Mouse (Mus musculus): Measurements from ENCODE around the gene Fmnl2. TPM values are rescaled to one million over a fixed set of nuclear protein-coding genes. Genes with fewer than 3 reads are reported as not detected.

The Fmnl2 gene
- polyA plus RNA-seq, 1 experiment from 2014 or later = 3.3 TPM

DNA sequence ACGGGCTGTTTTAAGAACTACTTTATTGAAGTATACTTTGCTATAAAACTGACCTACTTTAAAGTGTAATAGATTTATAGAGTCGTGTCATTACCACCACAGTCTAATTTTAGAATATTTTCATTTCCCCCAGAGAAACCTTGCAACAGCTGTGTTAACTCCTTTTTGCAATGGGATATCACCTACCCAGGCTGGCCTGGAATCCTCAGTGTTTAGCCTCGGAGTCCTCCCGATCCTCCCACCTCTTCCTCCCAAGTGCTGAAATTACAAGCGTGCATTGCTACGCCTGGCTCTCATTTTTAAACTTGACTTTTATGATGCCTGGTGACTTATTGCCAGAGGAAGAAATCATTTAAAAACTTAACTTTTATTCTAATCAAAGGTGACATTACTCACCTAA, 78.2 kb downstream of the Fmnl2 start:
- Histone ChIP-seq H3K27me3 (ENCODE audit: control insufficient read depth, insufficient read depth, low read length) (no peaks in the 10 kb centered on the region), H3K36me3 (ENCODE audit: control insufficient read depth, insufficient read depth, low read length) (no peaks in the 10 kb centered on the region), H3K4me1 (ENCODE audit: control insufficient read depth, insufficient read depth, low read length) (peaks cover 7% of the 10 kb centered on the region; the same call in 1 of the 2 replicates), H3K9me3 (replicated peaks; ENCODE audit: control insufficient read depth, low read length) (no peaks in the 10 kb centered on the region), H3K4me2 (ENCODE audit: low read depth, low read length) (no peak overlapping the region), H3K9ac (ENCODE audit: low read length) (no peak overlapping the region), H3K4me3 (replicated peaks; ENCODE audit: low read length) (no peak overlapping the region), H3K27ac (ENCODE audit: low read length) (no peak overlapping the region)
- ATAC-seq (ENCODE audit: insufficient read depth, low FRiP score) = no peak
- 63% methylated on average over 6 of the region's 6 CpGs for WGBS

DNA sequence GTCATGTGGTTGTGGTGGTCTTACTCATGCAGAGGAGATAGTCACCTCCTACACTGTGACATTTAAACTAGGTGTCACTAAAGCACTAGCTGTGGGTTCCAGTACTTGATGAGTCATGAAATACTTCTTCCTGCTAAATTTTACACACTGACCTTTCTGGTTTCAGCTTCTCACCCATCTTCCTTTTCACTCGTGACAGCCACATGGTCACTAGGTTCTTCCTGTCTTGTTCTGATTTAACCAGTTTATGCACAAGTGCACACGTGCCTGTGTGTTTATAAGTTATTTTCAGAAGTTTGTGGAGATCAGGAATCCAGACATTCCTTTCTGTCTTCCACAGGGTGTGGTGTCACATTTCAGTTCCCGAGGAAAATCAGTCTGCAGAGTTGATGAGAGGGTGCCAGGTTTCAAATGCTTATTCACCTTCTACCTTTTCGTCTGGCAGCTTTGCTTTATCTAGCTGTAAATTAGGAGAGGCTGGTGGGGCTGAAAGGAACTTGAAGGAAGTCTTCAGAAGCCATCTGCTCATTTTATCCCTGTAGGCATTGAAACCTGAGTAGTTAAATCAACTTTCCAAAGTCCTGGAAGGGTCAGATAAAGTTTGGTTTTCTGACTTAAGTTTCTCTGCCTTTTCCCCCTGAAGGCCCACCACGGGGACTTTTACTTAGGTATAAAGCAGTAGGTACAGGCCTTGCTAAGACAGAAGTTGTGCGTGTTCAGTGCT, 80.9 kb downstream of the Fmnl2 start:
- no peaks in the 10 kb centered on the region for H3K9me3 ChIP-seq (replicated peaks; ENCODE audit: control insufficient read depth, low read length)
- H3K4me3 ChIP-seq (replicated peaks; ENCODE audit: low read length) = no peak overlapping the region
- no peaks in the 10 kb centered on the region for H3K27me3 ChIP-seq (ENCODE audit: control insufficient read depth, insufficient read depth, low read length)
- H3K27ac ChIP-seq (ENCODE audit: low read length) = no peak overlapping the region
- H3K4me2 ChIP-seq (ENCODE audit: low read depth, low read length) = no peak overlapping the region
- H3K9ac ChIP-seq (ENCODE audit: low read length) = no peak overlapping the region
- H3K4me1 ChIP-seq (ENCODE audit: control insufficient read depth, insufficient read depth, low read length) = peaks cover 7% of the 10 kb centered on the region; the same call in 1 of the 2 replicates
- ATAC-seq (ENCODE audit: insufficient read depth, low FRiP score) = no peak
- 18% methylated on average over 6 of the region's 6 CpGs for WGBS
- no peaks in the 10 kb centered on the region for H3K36me3 ChIP-seq (ENCODE audit: control insufficient read depth, insufficient read depth, low read length)

DNA sequence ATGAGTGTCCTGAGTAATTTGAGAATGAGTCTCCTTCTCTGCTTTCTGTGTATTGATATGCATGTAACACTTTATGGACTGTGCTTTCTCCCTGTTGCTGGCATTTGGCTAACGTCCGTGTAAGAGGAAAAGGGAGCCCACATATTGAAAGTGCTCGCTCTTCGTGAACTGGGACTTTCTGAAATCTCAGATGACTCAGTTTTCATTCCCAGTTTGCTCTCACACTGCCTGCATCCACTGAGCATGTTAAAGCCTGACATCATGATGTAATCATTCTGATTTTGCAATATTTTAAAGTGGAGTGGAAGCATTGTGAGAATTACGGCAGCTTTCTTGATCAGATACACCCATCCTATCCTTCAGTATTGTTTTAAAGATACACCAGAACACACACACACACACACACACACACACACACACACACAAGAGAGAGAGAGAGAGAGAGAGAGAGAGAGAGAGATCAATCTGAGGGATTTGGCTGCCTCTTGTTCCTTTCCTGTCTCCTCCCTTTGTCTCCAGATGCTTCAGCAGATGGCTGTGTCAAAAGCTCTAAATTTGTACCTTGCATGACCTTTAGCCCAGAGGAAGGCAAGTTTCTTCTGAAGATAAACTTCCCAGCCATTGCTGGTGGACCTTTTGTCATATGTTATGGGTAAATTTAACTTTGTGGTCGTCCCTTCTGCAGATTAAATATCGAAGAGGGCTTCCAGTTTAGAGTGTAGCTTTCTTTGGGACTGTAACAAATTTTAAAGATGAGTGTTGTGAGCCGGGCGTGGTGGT, 86.2 kb downstream of the Fmnl2 start:
- H3K36me3 ChIP-seq (ENCODE audit: control insufficient read depth, insufficient read depth, low read length) = no peaks in the 10 kb centered on the region
- ATAC-seq (ENCODE audit: insufficient read depth, low FRiP score) = no peak
- whole genome bisulfite sequencing = 62% methylated on average over 9 of the region's 9 CpGs
- no peak overlapping the region for H3K4me3 ChIP-seq (replicated peaks; ENCODE audit: low read length)
- H3K27me3 ChIP-seq (ENCODE audit: control insufficient read depth, insufficient read depth, low read length) = no peaks in the 10 kb centered on the region
- no peak overlapping the region for H3K4me2 ChIP-seq (ENCODE audit: low read depth, low read length)
- no peak overlapping the region for H3K9ac ChIP-seq (ENCODE audit: low read length)
- no peak overlapping the region for H3K27ac ChIP-seq (ENCODE audit: low read length)
- no peaks in the 10 kb centered on the region for H3K9me3 ChIP-seq (replicated peaks; ENCODE audit: control insufficient read depth, low read length)
- peaks cover 2% of the 10 kb centered on the region for H3K4me1 ChIP-seq (ENCODE audit: control insufficient read depth, insufficient read depth, low read length)

DNA sequence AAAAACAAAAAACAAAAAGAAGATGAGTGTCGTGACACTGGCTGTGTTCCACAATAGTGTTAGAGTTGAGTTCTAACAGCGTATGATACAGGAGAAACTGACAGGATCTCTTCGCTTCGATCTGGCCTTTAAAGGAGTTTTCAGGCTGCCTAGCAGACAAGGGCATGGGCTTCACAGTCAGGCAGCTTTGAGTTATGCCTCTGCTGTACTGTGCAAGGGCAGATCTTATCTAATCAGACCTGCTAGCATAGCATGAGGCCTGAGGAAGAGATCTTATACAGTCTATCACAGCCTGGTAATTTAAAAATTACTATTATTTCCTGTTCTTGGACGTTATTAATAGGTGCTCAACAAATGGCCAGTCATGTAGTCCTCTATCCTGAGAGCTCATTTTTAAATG, 86.9 kb downstream of the Fmnl2 start:
- no peak overlapping the region for H3K9ac ChIP-seq (ENCODE audit: low read length)
- no peaks in the 10 kb centered on the region for H3K9me3 ChIP-seq (replicated peaks; ENCODE audit: control insufficient read depth, low read length)
- H3K36me3 ChIP-seq (ENCODE audit: control insufficient read depth, insufficient read depth, low read length) = no peaks in the 10 kb centered on the region
- H3K27me3 ChIP-seq (ENCODE audit: control insufficient read depth, insufficient read depth, low read length) = no peaks in the 10 kb centered on the region
- WGBS = 87% methylated on average over 5 of the region's 5 CpGs
- no peak for ATAC-seq (ENCODE audit: insufficient read depth, low FRiP score)
- no peak overlapping the region for H3K27ac ChIP-seq (ENCODE audit: low read length)
- H3K4me1 ChIP-seq (ENCODE audit: control insufficient read depth, insufficient read depth, low read length) = no peaks in the 10 kb centered on the region; the same call in 1 of the 2 replicates
- H3K4me2 ChIP-seq (ENCODE audit: low read depth, low read length) = no peak overlapping the region
- H3K4me3 ChIP-seq (replicated peaks; ENCODE audit: low read length) = no peak overlapping the region

DNA sequence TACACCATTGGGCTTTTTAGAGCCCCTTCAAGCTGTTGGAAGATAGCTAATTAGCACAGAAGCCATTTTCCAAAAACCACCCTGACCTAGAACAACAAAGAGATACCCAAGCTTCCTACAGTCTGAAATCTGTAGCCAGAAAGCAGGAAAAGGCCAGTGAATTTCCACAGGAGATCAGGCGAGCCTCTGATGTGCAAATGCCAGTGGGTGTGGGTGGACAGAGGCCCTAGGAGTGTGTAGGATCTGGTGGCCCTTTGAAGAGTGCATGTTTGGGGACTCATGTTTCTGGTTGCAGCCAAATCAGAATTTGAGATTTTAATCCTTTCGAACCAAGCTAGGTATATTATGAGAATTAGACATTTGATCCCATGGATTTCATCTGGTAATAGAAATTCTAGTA, 88.4 kb downstream of the Fmnl2 start:
- H3K4me1 ChIP-seq (ENCODE audit: control insufficient read depth, insufficient read depth, low read length) = no peaks in the 10 kb centered on the region; the same call in 1 of the 2 replicates
- no peaks in the 10 kb centered on the region for H3K9me3 ChIP-seq (replicated peaks; ENCODE audit: control insufficient read depth, low read length)
- H3K4me3 ChIP-seq (replicated peaks; ENCODE audit: low read length) = no peak overlapping the region
- no peaks in the 10 kb centered on the region for H3K36me3 ChIP-seq (ENCODE audit: control insufficient read depth, insufficient read depth, low read length)
- no peak overlapping the region for H3K9ac ChIP-seq (ENCODE audit: low read length)
- H3K27me3 ChIP-seq (ENCODE audit: control insufficient read depth, insufficient read depth, low read length) = no peaks in the 10 kb centered on the region
- H3K27ac ChIP-seq (ENCODE audit: low read length) = no peak overlapping the region
- no peak overlapping the region for H3K4me2 ChIP-seq (ENCODE audit: low read depth, low read length)
- ATAC-seq (ENCODE audit: insufficient read depth, low FRiP score) = no peak
- WGBS = 79% methylated on average over 2 of the region's 2 CpGs

GRCm38 (mm10) chr2:52946524-52947186, 89.0 kb downstream of the Fmnl2 start:
- ATAC-seq (ENCODE audit: insufficient read depth, low FRiP score) = no peak
- WGBS = 64% methylated on average over 11 of the region's 11 CpGs
- Histone ChIP-seq H3K9me3 (replicated peaks; ENCODE audit: control insufficient read depth, low read length) (no peaks in the 10 kb centered on the region), H3K4me3 (replicated peaks; ENCODE audit: low read length) (no peak overlapping the region), H3K4me2 (ENCODE audit: low read depth, low read length) (no peak overlapping the region), H3K9ac (ENCODE audit: low read length) (no peak overlapping the region), H3K27me3 (ENCODE audit: control insufficient read depth, insufficient read depth, low read length) (no peaks in the 10 kb centered on the region), H3K36me3 (ENCODE audit: control insufficient read depth, insufficient read depth, low read length) (no peaks in the 10 kb centered on the region), H3K27ac (ENCODE audit: low read length) (no peak overlapping the region), H3K4me1 (ENCODE audit: control insufficient read depth, insufficient read depth, low read length) (peaks cover 1% of the 10 kb centered on the region)

- Histone ChIP-seq H3K27me3 (ENCODE audit: control insufficient read depth, insufficient read depth, low read length) (no peaks in the 10 kb centered on the region), H3K4me2 (ENCODE audit: low read depth, low read length) (no peak overlapping the region), H3K4me1 (ENCODE audit: control insufficient read depth, insufficient read depth, low read length) (peaks cover 3% of the 10 kb centered on the region), H3K27ac (ENCODE audit: low read length) (no peak overlapping the region), H3K9ac (ENCODE audit: low read length) (no peak overlapping the region), H3K4me3 (replicated peaks; ENCODE audit: low read length) (no peak overlapping the region), H3K9me3 (replicated peaks; ENCODE audit: control insufficient read depth, low read length) (no peaks in the 10 kb centered on the region), H3K36me3 (ENCODE audit: control insufficient read depth, insufficient read depth, low read length) (no peaks in the 10 kb centered on the region)
- ATAC-seq (ENCODE audit: insufficient read depth, low FRiP score) = no peak
- 89% methylated on average over 3 of the region's 3 CpGs for WGBS
Measured at GRCm38 (mm10) chr2:52948406-52948805, 90.7 kb downstream of the Fmnl2 start.

- H3K9ac ChIP-seq (ENCODE audit: low read length) = no peak overlapping the region
- no peak for ATAC-seq (ENCODE audit: insufficient read depth, low FRiP score)
- H3K36me3 ChIP-seq (ENCODE audit: control insufficient read depth, insufficient read depth, low read length) = no peaks in the 10 kb centered on the region
- H3K4me2 ChIP-seq (ENCODE audit: low read depth, low read length) = no peak overlapping the region
- H3K9me3 ChIP-seq (replicated peaks; ENCODE audit: control insufficient read depth, low read length) = no peaks in the 10 kb centered on the region
- no peaks in the 10 kb centered on the region for H3K27me3 ChIP-seq (ENCODE audit: control insufficient read depth, insufficient read depth, low read length)
- H3K27ac ChIP-seq (ENCODE audit: low read length) = no peak overlapping the region
- H3K4me1 ChIP-seq (ENCODE audit: control insufficient read depth, insufficient read depth, low read length) = peaks cover 3% of the 10 kb centered on the region
- no peak overlapping the region for H3K4me3 ChIP-seq (replicated peaks; ENCODE audit: low read length)
- 96% methylated on average over 4 of the region's 4 CpGs for WGBS
Measured at GRCm38 (mm10) chr2:52949556-52949955, 91.9 kb downstream of the Fmnl2 start.

DNA sequence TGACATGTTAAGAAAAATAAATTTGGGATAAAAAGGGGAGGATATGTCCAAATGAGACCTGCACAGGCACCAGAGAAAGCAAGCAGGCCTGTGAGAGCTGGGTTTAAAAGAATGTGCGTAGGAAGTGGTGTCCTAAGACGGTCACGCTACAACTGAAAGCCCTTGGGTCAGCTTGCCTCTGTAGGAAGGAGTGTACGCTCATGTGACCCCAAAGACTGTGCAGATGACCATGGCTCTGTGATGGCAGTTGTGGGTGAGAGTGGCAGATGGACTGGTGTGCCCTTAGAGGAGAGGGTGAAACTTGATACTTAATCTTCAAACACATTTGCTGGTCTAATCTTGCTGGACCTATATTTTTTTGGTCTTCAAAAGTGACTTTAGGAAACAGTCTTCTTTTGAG, 92.6 kb downstream of the Fmnl2 start:
- no peaks in the 10 kb centered on the region for H3K27me3 ChIP-seq (ENCODE audit: control insufficient read depth, insufficient read depth, low read length)
- WGBS = 81% methylated on average over 4 of the region's 4 CpGs
- no peak overlapping the region for H3K4me3 ChIP-seq (replicated peaks; ENCODE audit: low read length)
- ATAC-seq (ENCODE audit: insufficient read depth, low FRiP score) = no peak
- no peak overlapping the region for H3K4me2 ChIP-seq (ENCODE audit: low read depth, low read length)
- H3K27ac ChIP-seq (ENCODE audit: low read length) = no peak overlapping the region
- no peaks in the 10 kb centered on the region for H3K9me3 ChIP-seq (replicated peaks; ENCODE audit: control insufficient read depth, low read length)
- H3K9ac ChIP-seq (ENCODE audit: low read length) = no peak overlapping the region
- no peaks in the 10 kb centered on the region for H3K36me3 ChIP-seq (ENCODE audit: control insufficient read depth, insufficient read depth, low read length)
- peaks cover 9% of the 10 kb centered on the region for H3K4me1 ChIP-seq (ENCODE audit: control insufficient read depth, insufficient read depth, low read length)
